Mouse (Mus musculus) B cell, adult (primary cell): Measurements from ENCODE around the gene Gm21060. TPM values are rescaled to one million over a fixed set of nuclear protein-coding genes. Genes with fewer than 3 reads are reported as not detected.

Experiments
- total RNA-seq: library from RNA; stranded (reverse); gene quantifications from 4 replicates; pipeline ENCODE4 v1.2.4, GENCODE M21; 2023; ENCODE audit not compliant: inconsistent age

Gene Gm21060
- not detected in 4 replicates for total RNA-seq

DNA sequence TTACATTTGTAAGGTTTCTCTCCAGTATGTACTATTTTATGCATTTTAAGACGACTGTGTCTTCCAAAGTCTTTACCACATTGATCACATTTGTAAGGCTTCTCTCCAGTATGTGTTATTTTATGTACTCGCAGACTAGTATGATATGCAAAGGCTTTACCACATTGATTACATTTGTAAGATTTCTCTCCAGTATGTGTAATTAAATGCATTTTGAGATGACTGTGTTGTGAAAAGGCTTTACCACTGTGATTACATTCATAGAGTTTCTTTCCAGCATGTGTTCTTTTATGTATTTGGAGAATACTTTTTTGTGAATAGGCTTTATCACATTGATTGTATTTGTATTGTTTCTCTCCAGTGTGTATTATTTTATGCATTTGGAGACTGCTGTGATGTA, at the start of gene Gm21060:
TSS of gene Gm21060 (minus strand) at position 101 of the 400 bp plus-strand sequence.

Other genes with a start within 250 kb of the Gm21060 start
- gene Zfp950, start 156.2 kb downstream of the Gm21060 start, total RNA-seq, result 17.1 to 35.9 TPM (median 24.6 TPM) in 4 replicates
- 0.35 to 0.45 TPM in 2 of 4 replicates, not detected in the others for gene Gm7102, start 120.8 kb downstream of the Gm21060 start, total RNA-seq
- gene Gm6020, start 113.2 kb downstream of the Gm21060 start, total RNA-seq, result not detected in 4 replicates
- 38.2 to 59.0 TPM (median 50.7 TPM) in 4 replicates for gene Csf2ra, start 68.6 kb downstream of the Gm21060 start, total RNA-seq